Mouse (Mus musculus): ENCODE data around the gene Tmem38b. TPM values are rescaled to one million over a fixed set of nuclear protein-coding genes. Genes with fewer than 3 reads are reported as not detected.
A peak's percentile ranks its signal among the peaks of the same experiment; 100 is the strongest.

Gene Tmem38b
- polyA plus RNA-seq, 1 experiment from 2014 or later = 6.9 TPM

GRCm38 (mm10) chr4:53896150-53896833 is 70.4 kb downstream of the Tmem38b start:
- WGBS = 73% methylated on average over 7 of the region's 7 CpGs
- Histone ChIP-seq H3K9ac (ENCODE audit: low read depth, low read length) (no peak overlapping the region), H3K36me3 (ENCODE audit: control insufficient read depth, insufficient read depth, low read length) (no peaks in the 10 kb centered on the region), H3K4me2 (ENCODE audit: low read length) (no peak overlapping the region), H3K9me3 (ENCODE audit: control insufficient read depth, low read length) (no peaks in the 10 kb centered on the region), H3K27ac (ENCODE audit: low read depth, low read length) (no peak overlapping the region), H3K27me3 (replicated peaks; ENCODE audit: control insufficient read depth, insufficient read depth, low read length) (no peaks in the 10 kb centered on the region), H3K4me3 (ENCODE audit: low read length) (no peak overlapping the region), H3K4me1 (ENCODE audit: control insufficient read depth, insufficient read depth, low read depth, low read length) (no peaks in the 10 kb centered on the region)
- ATAC-seq = peak; percentile 61; the same call in 1 of the 2 replicates

GRCm38 (mm10) chr4:53900386-53900971 is 74.6 kb downstream of the Tmem38b start:
- Histone ChIP-seq H3K4me2 (ENCODE audit: low read length) (no peak overlapping the region), H3K9ac (ENCODE audit: low read depth, low read length) (no peak overlapping the region), H3K9me3 (ENCODE audit: control insufficient read depth, low read length) (no peaks in the 10 kb centered on the region), H3K27ac (ENCODE audit: low read depth, low read length) (no peak overlapping the region), H3K4me3 (ENCODE audit: low read length) (no peak overlapping the region), H3K4me1 (ENCODE audit: control insufficient read depth, insufficient read depth, low read depth, low read length) (no peaks in the 10 kb centered on the region), H3K36me3 (ENCODE audit: control insufficient read depth, insufficient read depth, low read length) (no peaks in the 10 kb centered on the region), H3K27me3 (replicated peaks; ENCODE audit: control insufficient read depth, insufficient read depth, low read length) (no peaks in the 10 kb centered on the region)
- WGBS = 40% methylated on average over 6 of the region's 6 CpGs
- ATAC-seq = peak; percentile 85

DNA sequence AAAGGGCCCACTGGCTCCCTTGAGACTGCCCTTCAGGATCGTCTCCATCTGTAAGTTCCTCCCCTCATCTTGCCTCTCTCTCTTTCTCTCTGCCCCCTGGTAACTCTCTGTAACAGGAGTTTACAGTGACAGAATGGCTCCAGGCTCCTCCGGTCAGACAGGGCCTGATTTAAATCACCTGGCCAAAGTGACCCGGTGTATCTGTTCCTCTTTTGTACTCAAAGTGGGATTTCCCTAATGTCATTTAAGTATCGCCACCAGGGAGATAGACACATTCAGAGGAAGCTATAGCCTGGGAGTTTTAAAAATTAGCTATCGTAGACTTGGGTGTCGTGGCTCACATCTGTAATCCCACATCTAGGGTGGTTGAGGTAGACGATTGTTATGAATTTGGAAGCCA is 78.5 kb downstream of the Tmem38b start:
- ATAC-seq = no peak
- no peaks in the 10 kb centered on the region for H3K9me3 ChIP-seq (ENCODE audit: control insufficient read depth, low read length)
- H3K9ac ChIP-seq (ENCODE audit: low read depth, low read length) = no peak overlapping the region
- no peaks in the 10 kb centered on the region for H3K36me3 ChIP-seq (ENCODE audit: control insufficient read depth, insufficient read depth, low read length)
- H3K4me2 ChIP-seq (ENCODE audit: low read length) = no peak overlapping the region
- 90% methylated on average over 7 of the region's 7 CpGs for WGBS
- no peak overlapping the region for H3K4me3 ChIP-seq (ENCODE audit: low read length)
- no peaks in the 10 kb centered on the region for H3K4me1 ChIP-seq (ENCODE audit: control insufficient read depth, insufficient read depth, low read depth, low read length)
- no peak overlapping the region for H3K27ac ChIP-seq (ENCODE audit: low read depth, low read length)
- no peaks in the 10 kb centered on the region for H3K27me3 ChIP-seq (replicated peaks; ENCODE audit: control insufficient read depth, insufficient read depth, low read length)

GRCm38 (mm10) chr4:53905537-53905936 is 79.7 kb downstream of the Tmem38b start:
- no peak for ATAC-seq
- Histone ChIP-seq H3K27ac (ENCODE audit: low read depth, low read length) (no peak overlapping the region), H3K9ac (ENCODE audit: low read depth, low read length) (no peak overlapping the region), H3K27me3 (replicated peaks; ENCODE audit: control insufficient read depth, insufficient read depth, low read length) (no peaks in the 10 kb centered on the region), H3K36me3 (ENCODE audit: control insufficient read depth, insufficient read depth, low read length) (no peaks in the 10 kb centered on the region), H3K4me1 (ENCODE audit: control insufficient read depth, insufficient read depth, low read depth, low read length) (no peaks in the 10 kb centered on the region), H3K9me3 (ENCODE audit: control insufficient read depth, low read length) (no peaks in the 10 kb centered on the region), H3K4me2 (ENCODE audit: low read length) (no peak overlapping the region), H3K4me3 (ENCODE audit: low read length) (no peak overlapping the region)
- 34% methylated on average over 6 of the region's 6 CpGs for WGBS

- Histone ChIP-seq H3K9me3 (ENCODE audit: control insufficient read depth, low read length) (no peaks in the 10 kb centered on the region), H3K4me3 (ENCODE audit: low read length) (no peak overlapping the region), H3K36me3 (ENCODE audit: control insufficient read depth, insufficient read depth, low read length) (no peaks in the 10 kb centered on the region), H3K27ac (ENCODE audit: low read depth, low read length) (no peak overlapping the region), H3K27me3 (replicated peaks; ENCODE audit: control insufficient read depth, insufficient read depth, low read length) (no peaks in the 10 kb centered on the region), H3K9ac (ENCODE audit: low read depth, low read length) (no peak overlapping the region), H3K4me1 (ENCODE audit: control insufficient read depth, insufficient read depth, low read depth, low read length) (no peaks in the 10 kb centered on the region), H3K4me2 (ENCODE audit: low read length) (no peak overlapping the region)
- ATAC-seq = no peak
- WGBS = 94% methylated on average over 3 of the region's 3 CpGs
Observed at GRCm38 (mm10) chr4:53907071-53907470, 81.2 kb downstream of the Tmem38b start.

Other genes with a start within 250 kb of the Tmem38b start
- 26.6 and 32.9 TPM in 2 replicates for gene Fsd1l, start 194.6 kb upstream of the Tmem38b start, polyA plus RNA-seq (2015; fragmentation: Nextera tagmentation; extraction: Ambion mirVana)
- gene Fktn, start 112.0 kb upstream of the Tmem38b start, polyA plus RNA-seq (2015; fragmentation: Nextera tagmentation; extraction: Ambion mirVana) = 25.3 and 28.7 TPM in 2 replicates
- gene Tal2, start 46.3 kb upstream of the Tmem38b start, polyA plus RNA-seq (2015; fragmentation: Nextera tagmentation; extraction: Ambion mirVana) = 0.24 and 0.37 TPM in 2 replicates